Mouse (Mus musculus) intestine, embryonic 16.5 days (tissue): ENCODE measurements around the gene Ssr4. TPM values are rescaled to one million over a fixed set of nuclear protein-coding genes. Genes with fewer than 3 reads are reported as not detected.

ENCODE experiments used
- ATAC-seq: fragments of 200-750 bp; cut with Nextera tagmentation; 2 replicates; pipeline ENCODE4 v1.8.0; 2017; ENCODE audit warnings: moderate TSS enrichment, moderate library complexity
- H3K27ac ChIP-seq: fragments of 300-500 bp; sonication (generic); 2 replicates; pipeline ENCODE4 v1.5.1; 2014; ENCODE audit warnings: mild to moderate bottlenecking, low read length
- H3K27me3 ChIP-seq: fragments of 300-500 bp; sonication (generic); replicated peaks from 2 replicates; pipeline ENCODE4 v1.6.1; 2014; ENCODE audit warnings: low read length, control low read depth, mixed read lengths; ENCODE audit not compliant: control insufficient read depth, insufficient read depth
- H3K36me3 ChIP-seq: fragments of 300-500 bp; sonication (generic); 2 replicates; pipeline ENCODE4 v1.6.1; 2014; ENCODE audit warnings: low read length, control low read depth; ENCODE audit not compliant: control insufficient read depth, insufficient read depth
- H3K4me1 ChIP-seq: fragments of 300-500 bp; sonication (generic); 2 replicates; pipeline ENCODE4 v1.6.1; 2014; ENCODE audit warnings: low read length, control low read depth, mixed read lengths; ENCODE audit not compliant: control insufficient read depth, insufficient read depth
- H3K4me2 ChIP-seq: fragments of 300-500 bp; sonication (generic); 2 replicates; pipeline ENCODE4 v1.6.1; 2014; ENCODE audit warnings: low read depth, low read length, control low read depth
- H3K4me3 ChIP-seq: fragments of 300-500 bp; sonication (generic); 2 replicates; pipeline ENCODE4 v1.5.1; 2014; ENCODE audit warnings: mild to moderate bottlenecking, low read length
- H3K9ac ChIP-seq: fragments of 300-500 bp; sonication (generic); 2 replicates; pipeline ENCODE4 v1.6.1; 2014; ENCODE audit warnings: low read depth, low read length
- H3K9me3 ChIP-seq: fragments of 300-500 bp; sonication (generic); 2 replicates; pipeline ENCODE4 v1.6.1; 2016; ENCODE audit warnings: low read length, control low read depth; ENCODE audit not compliant: control insufficient read depth
- WGBS: fragments of 180-500 bp; shearing (Covaris S2); extraction: QIAGEN DNeasy Blood & Tissue Kit; methylation state at CpG from one replicate; pipeline ENCODE4 v1.1.7; 2014; 5-methylcytosine and 5-hydroxymethylcytosine counted together
- polyA plus RNA-seq: library from polyadenylated mRNA; unstranded; fragments of >200 nt; fragmentation: Nextera tagmentation; extraction: Ambion mirVana; gene quantifications from 2 replicates; pipeline ENCODE4 v1.2.1, GENCODE M21; 2015

The Ssr4 gene
- polyA plus RNA-seq, 1 experiment from 2014 or later: 269 TPM

GRCm38 (mm10) chrX:73836691-73837090, 49.9 kb downstream of the Ssr4 start:
- H3K27me3 ChIP-seq: no peaks in the 10 kb centered on the region
- H3K27ac ChIP-seq: no peak overlapping the region
- 82% methylated on average over 3 of the region's 3 CpGs for WGBS
- no peaks in the 10 kb centered on the region for H3K4me1 ChIP-seq
- no peak for ATAC-seq
- H3K9ac ChIP-seq: no peak overlapping the region
- H3K4me2 ChIP-seq: no peak overlapping the region
- no peak overlapping the region for H3K4me3 ChIP-seq
- no peaks in the 10 kb centered on the region for H3K36me3 ChIP-seq
- H3K9me3 ChIP-seq: no peaks in the 10 kb centered on the region

Other genes starting within 250 kb of the Ssr4 start
- gene Dusp9, start 147.6 kb upstream of the Ssr4 start, polyA plus RNA-seq: 6.7 and 7.3 TPM in 2 replicates
- 9.8 and 11.4 TPM in 2 replicates for gene Pnck, start 126.9 kb upstream of the Ssr4 start, polyA plus RNA-seq
- 7.4 and 9.2 TPM in 2 replicates for gene Slc6a8, start 113.9 kb upstream of the Ssr4 start, polyA plus RNA-seq
- gene Bcap31, start 70.9 kb upstream of the Ssr4 start, polyA plus RNA-seq: 325 and 331 TPM in 2 replicates
- gene Abcd1, start 70.4 kb upstream of the Ssr4 start, polyA plus RNA-seq: 25.6 and 31.0 TPM in 2 replicates
- 0.33 and 0.46 TPM in 2 replicates for gene Plxnb3, start 29.9 kb upstream of the Ssr4 start, polyA plus RNA-seq
- 0.99 and 1.9 TPM in 2 replicates for gene Srpk3, start 12.6 kb upstream of the Ssr4 start, polyA plus RNA-seq
- 267 and 269 TPM in 2 replicates for gene Idh3g, start 131 bp upstream of the Ssr4 start, polyA plus RNA-seq
- 0.39 and 0.53 TPM in 2 replicates for gene Pdzd4, start 37.9 kb downstream of the Ssr4 start, polyA plus RNA-seq
- gene Avpr2, start 105.1 kb downstream of the Ssr4 start, polyA plus RNA-seq: 0.06 and 0.17 TPM in 2 replicates
- gene L1cam, start 109.1 kb downstream of the Ssr4 start, polyA plus RNA-seq: 6.9 and 8.8 TPM in 2 replicates
- gene Arhgap4, start 134.8 kb downstream of the Ssr4 start, polyA plus RNA-seq: 5.7 and 6.8 TPM in 2 replicates
- gene Naa10, start 134.9 kb downstream of the Ssr4 start, polyA plus RNA-seq: 170 and 184 TPM in 2 replicates
- gene Renbp, start 143.8 kb downstream of the Ssr4 start, polyA plus RNA-seq: 351 and 523 TPM in 2 replicates
- 33.8 and 34.2 TPM in 2 replicates for gene Hcfc1, start 179.3 kb downstream of the Ssr4 start, polyA plus RNA-seq
- gene Irak1, start 236.9 kb downstream of the Ssr4 start, polyA plus RNA-seq: 50.4 and 51.7 TPM in 2 replicates